Mouse (Mus musculus): ENCODE results near the gene Lig3.

- no peak for TF ChIP-seq POLR2A (IDR thresholded peaks at IDR 0.05; ENCODE audit: insufficient read depth, low read length)
- no peak for TF ChIP-seq CTCF (IDR thresholded peaks at IDR 0.05; ENCODE audit: low read depth, low read length)
- no peak for TF ChIP-seq EP300 (IDR thresholded peaks at IDR 0.05; ENCODE audit: insufficient read depth, low read depth, low read length)
Measured at GRCm38 (mm10) chr11:82780134-82780533, 774 bp upstream of the Lig3 start.

All from ES-Bruce4 (cell line).